Mouse (Mus musculus) stomach, embryonic 16.5 days (tissue): ENCODE results near the gene 4930590J08Rik. TPM values are rescaled to one million over a fixed set of nuclear protein-coding genes. Genes with fewer than 3 reads are reported as not detected.
"Not testable (repeated sequence)": the region's sequence is repeated elsewhere in the genome, so short reads cannot be mapped to it uniquely, and the experiment has no call there.

Experiments
- ATAC-seq: fragments of 200-750 bp; cut with Nextera tagmentation; 2 replicates; pipeline ENCODE4 v1.8.0; 2017; ENCODE audit warnings: moderate number of reproducible peaks, moderate TSS enrichment; ENCODE audit not compliant: insufficient read depth, low FRiP score
- H3K27ac ChIP-seq: fragments of 300-500 bp; sonication (generic); 2 replicates; pipeline ENCODE4 v1.5.1; 2014; ENCODE audit warnings: low read length
- H3K27me3 ChIP-seq: fragments of 300-500 bp; sonication (generic); 2 replicates; pipeline ENCODE4 v1.6.1; 2014; ENCODE audit warnings: low read length, control low read depth, mixed read lengths; ENCODE audit not compliant: control insufficient read depth, insufficient read depth
- H3K36me3 ChIP-seq: fragments of 300-500 bp; sonication (generic); 2 replicates; pipeline ENCODE4 v1.6.1; 2014; ENCODE audit warnings: low read length; ENCODE audit not compliant: control insufficient read depth, insufficient read depth
- H3K4me1 ChIP-seq: fragments of 300-500 bp; sonication (generic); 2 replicates; pipeline ENCODE4 v1.6.1; 2014; ENCODE audit warnings: low read length, control low read depth, mixed read lengths; ENCODE audit not compliant: control insufficient read depth, insufficient read depth
- H3K4me2 ChIP-seq: fragments of 300-500 bp; sonication (generic); 2 replicates; pipeline ENCODE4 v1.6.1; 2014; ENCODE audit warnings: low read depth, low read length, mixed read lengths
- H3K4me3 ChIP-seq: fragments of 300-500 bp; sonication (generic); replicated peaks from 2 replicates; pipeline ENCODE4 v1.5.1; 2014; ENCODE audit warnings: mild to moderate bottlenecking, low read length
- H3K9ac ChIP-seq: fragments of 300-500 bp; sonication (generic); 2 replicates; pipeline ENCODE4 v1.6.1; 2014; ENCODE audit warnings: low read length
- H3K9me3 ChIP-seq: fragments of 300-500 bp; sonication (generic); replicated peaks from 2 replicates; pipeline ENCODE4 v1.6.1; 2016; ENCODE audit warnings: low read length, control low read depth; ENCODE audit not compliant: control insufficient read depth
- WGBS: fragments of 180-500 bp; shearing (Covaris S2); extraction: QIAGEN DNeasy Blood & Tissue Kit; methylation state at CpG from one replicate; pipeline ENCODE4 v1.1.7; 2014; 5-methylcytosine and 5-hydroxymethylcytosine counted together
- polyA plus RNA-seq: library from polyadenylated mRNA; unstranded; fragments of >200 nt; fragmentation: Nextera tagmentation; extraction: Ambion mirVana; gene quantifications from 2 replicates; pipeline ENCODE4 v1.2.1, GENCODE M21; 2015

Gene 4930590J08Rik
- polyA plus RNA-seq, result 0.19 and 0.24 TPM in 2 replicates

DNA sequence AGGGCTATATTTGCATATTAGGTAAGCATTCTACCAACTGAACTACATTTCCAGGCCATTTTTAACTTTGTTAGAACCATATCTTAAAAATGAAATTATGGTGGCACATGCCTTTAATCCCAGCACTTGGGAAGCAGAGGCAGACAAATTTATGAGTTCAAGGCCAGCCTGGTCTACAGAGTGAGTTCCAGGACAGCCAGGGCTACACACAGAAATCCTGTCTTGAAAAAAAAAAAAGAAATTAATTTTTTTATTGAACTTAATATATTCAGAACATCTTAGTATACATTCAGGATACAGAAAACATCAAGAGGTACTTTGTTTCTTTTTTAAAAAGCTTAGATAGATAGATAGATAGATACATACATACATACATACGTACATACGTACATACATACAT, at the start of gene 4930590J08Rik:
4930590J08Rik (plus strand) TSS at position 301 of the 400 bp plus-strand sequence.
- H3K9ac ChIP-seq, H3K4me1 ChIP-seq, H3K4me3 ChIP-seq, H3K27me3 ChIP-seq, H3K9me3 ChIP-seq, ATAC-seq, H3K27ac ChIP-seq, H3K4me2 ChIP-seq: not testable (repeated sequence)
- WGBS, result 98% methylated on average over 2 of the region's 2 CpGs
- H3K36me3 ChIP-seq, result peaks cover 15% of the 10 kb centered on the region; the same call in 1 of the 2 replicates

DNA sequence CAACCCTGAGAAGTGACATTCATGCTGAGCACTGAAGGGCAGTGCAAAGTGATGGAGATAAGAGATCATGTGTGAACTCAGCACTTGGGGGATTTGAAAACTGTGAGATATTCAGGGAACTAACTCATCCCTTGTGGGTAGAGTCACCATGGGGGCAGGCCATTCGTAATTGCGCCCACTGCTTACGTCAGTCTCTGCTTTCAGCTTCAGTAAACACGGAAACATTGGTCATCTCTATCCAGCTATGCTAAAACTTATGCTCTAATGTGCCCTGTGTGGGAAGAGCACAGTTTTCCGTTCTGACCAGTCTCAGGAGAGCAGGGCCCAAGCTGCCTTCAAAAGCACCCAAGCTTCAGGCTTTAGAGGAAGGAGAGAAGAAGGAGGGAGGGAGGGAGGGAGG, 44.3 kb upstream of the 4930590J08Rik start:
- Histone ChIP-seq H3K4me2 (no peak overlapping the region), H3K27me3 (no peaks in the 10 kb centered on the region), H3K4me1 (no peaks in the 10 kb centered on the region), H3K9me3 (no peaks in the 10 kb centered on the region), H3K27ac (no peak overlapping the region), H3K36me3 (no peaks in the 10 kb centered on the region), H3K9ac (no peak overlapping the region), H3K4me3 (no peak overlapping the region)
- WGBS, result 61% methylated on average over 5 of the region's 5 CpGs
- ATAC-seq, result no peak

DNA sequence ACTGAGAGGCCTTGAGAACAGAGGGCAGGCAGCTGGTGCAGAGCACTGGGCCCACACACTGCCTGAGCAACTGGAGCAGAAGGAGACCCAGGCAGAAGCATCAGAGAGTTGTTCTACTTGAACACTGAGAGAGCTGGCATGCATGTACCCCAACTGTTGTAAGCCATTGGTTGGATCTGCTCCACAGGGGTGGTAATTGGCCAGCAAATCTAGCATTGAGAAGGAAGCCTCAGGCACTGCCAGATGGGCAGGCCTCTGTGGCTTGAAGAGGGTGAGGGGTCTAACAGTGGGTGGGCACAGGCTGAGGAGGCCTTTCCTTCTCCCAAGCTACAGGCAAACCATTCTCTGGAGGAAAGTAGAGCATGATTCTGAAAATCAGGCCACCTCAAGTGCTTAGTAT, 39.8 kb upstream of the 4930590J08Rik start:
- Histone ChIP-seq H3K9ac (no peak overlapping the region), H3K4me2 (no peak overlapping the region), H3K9me3 (no peaks in the 10 kb centered on the region), H3K27ac (no peak overlapping the region), H3K4me3 (no peak overlapping the region), H3K4me1 (no peaks in the 10 kb centered on the region), H3K27me3 (no peaks in the 10 kb centered on the region), H3K36me3 (no peaks in the 10 kb centered on the region)
- no peak for ATAC-seq

DNA sequence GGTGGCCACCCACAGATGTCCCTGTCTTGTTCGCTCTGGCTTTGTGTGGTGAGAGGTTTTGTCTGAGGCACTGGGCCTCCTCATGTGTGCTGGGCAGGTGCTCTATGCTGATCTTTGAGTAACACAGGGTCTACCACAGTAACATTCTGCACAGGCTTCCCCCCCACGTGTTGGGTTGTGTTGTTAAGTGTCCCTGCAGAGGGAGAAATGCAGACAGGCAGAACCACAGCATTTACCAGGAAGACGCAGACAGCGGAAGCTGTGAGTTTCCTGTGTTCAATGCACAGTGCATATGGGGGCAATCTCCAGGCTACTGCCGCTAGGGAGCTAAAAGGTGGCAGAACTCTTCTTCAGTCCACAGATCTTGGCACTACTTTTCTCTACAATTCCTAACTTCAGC, 38.0 kb upstream of the 4930590J08Rik start:
- Histone ChIP-seq H3K4me2 (no peak overlapping the region), H3K4me3 (no peak overlapping the region), H3K27ac (no peak overlapping the region), H3K36me3 (no peaks in the 10 kb centered on the region), H3K4me1 (no peaks in the 10 kb centered on the region), H3K27me3 (no peaks in the 10 kb centered on the region), H3K9me3 (no peaks in the 10 kb centered on the region), H3K9ac (no peak overlapping the region)
- no peak for ATAC-seq
- WGBS, result 72% methylated on average over 5 of the region's 5 CpGs

DNA sequence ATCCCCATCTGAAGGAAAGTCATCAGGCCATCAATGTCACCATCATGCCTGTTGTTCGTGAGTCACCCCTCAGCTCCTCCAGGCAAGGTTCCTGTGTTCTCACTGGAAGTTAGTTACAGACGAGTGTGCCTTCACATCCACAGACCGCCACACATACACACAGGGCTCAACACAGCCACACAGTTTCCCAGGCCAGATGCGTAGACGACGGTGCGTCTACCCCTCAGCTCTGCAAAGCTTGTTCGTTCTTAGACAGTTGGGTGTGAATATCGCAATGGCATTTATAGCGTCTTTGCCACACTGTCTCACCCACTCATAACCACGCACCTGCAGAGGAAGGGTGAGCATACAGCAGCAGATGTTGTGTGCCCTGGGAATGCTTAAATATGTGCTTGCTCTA, 37.0 kb upstream of the 4930590J08Rik start:
- 83% methylated on average over 11 of the region's 11 CpGs for WGBS
- Histone ChIP-seq H3K4me1 (no peaks in the 10 kb centered on the region), H3K4me2 (no peak overlapping the region), H3K27ac (no peak overlapping the region), H3K27me3 (no peaks in the 10 kb centered on the region), H3K9me3 (no peaks in the 10 kb centered on the region), H3K36me3 (no peaks in the 10 kb centered on the region), H3K4me3 (no peak overlapping the region), H3K9ac (no peak overlapping the region)
- no peak for ATAC-seq

DNA sequence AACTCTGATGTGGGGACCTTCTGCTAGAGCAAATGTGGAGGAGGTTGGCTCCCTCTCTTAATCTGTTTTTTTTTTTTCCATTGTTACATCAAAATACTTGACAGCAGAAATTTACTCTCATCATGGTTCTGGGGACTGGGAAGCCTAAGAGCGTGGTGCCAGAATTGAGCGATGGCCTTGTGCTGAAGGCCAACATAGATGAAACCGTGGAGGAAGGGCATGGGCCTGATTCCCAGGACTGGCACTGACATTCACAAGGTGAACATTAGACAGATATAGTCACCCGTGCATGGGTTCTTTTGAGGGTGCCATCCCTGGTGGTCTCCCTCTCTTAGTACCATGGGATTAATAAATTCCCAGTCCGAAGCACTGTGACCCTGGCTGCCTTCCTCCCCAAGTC, 34.5 kb upstream of the 4930590J08Rik start:
- Histone ChIP-seq H3K9ac (no peak overlapping the region), H3K4me1 (no peaks in the 10 kb centered on the region), H3K9me3 (no peaks in the 10 kb centered on the region), H3K27ac (no peak overlapping the region), H3K4me3 (no peak overlapping the region), H3K4me2 (no peak overlapping the region), H3K27me3 (no peaks in the 10 kb centered on the region), H3K36me3 (no peaks in the 10 kb centered on the region)
- ATAC-seq, result no peak
- 85% methylated on average over 5 of the region's 5 CpGs for WGBS

DNA sequence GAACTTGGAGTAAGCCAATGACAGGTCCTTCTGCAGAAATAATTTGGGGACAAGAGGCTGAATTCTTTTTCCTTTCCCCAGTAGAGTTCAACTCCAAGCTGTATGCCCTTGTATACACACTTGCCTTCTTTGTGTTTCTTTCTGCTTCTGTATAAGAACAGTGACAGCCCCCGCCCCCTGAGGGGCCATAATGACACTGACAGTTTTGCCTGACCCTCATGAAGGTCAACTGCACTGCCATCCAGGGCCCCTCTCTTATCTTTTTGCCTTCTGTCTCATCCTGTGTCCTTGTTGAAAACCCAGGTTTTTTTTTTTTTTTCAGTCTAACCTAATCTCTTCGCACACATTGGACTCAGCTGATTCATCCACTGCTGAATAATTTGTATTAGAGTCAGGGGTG, 29.8 kb upstream of the 4930590J08Rik start:
- no peak for ATAC-seq
- 36% methylated on average over 2 of the region's 2 CpGs for WGBS
- Histone ChIP-seq H3K27me3 (0 out of 2 replicates have a peak, but pooled peaks cover 2% of the 10 kb centered on the region), H3K4me1 (no peaks in the 10 kb centered on the region), H3K9me3 (no peaks in the 10 kb centered on the region), H3K36me3 (no peaks in the 10 kb centered on the region), H3K9ac (no peak overlapping the region), H3K27ac (no peak overlapping the region), H3K4me2 (no peak overlapping the region), H3K4me3 (no peak overlapping the region)

DNA sequence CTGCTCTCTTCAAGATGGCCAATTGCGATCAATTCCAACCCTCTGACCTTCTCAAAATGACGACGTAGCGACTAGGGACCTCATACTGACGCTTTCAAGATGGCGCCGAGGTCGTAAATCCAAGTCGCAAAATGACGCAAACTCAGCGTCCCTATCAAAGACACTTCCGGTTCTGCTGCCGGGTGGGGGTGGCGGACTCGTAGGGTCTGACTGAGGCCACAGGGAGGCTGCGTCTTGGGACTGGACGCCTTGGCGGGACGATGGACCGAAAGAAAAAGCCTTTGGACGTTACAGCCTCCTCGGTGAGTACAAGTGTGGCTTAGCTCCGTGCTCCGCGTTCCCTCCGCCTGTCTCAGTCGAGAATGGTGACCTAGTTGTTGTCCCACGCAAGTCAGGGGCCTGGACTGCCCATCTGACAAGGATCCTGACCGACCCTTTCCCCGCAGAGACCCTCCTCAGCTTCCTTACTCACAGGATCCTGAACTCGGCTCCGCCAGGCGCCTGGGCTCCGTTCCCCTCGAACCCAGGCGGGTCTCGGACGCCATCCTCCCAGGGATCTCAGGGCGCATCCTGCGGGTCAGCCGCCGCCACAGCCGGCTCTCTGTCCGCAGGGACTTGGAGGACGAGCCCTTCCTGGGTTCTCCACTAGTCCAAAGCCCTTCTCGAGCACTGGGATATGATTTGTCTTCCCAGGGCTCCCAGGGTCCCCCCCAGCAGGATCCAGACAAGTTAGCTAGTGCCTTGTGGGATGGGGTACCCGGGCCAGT, 24.5 kb upstream of the 4930590J08Rik start, which contains the start of gene Ccdc174:
Ccdc174 (plus strand) TSS at position 169 of the 767 bp plus-strand sequence.
- peaks cover 5% of the 10 kb centered on the region for H3K4me1 ChIP-seq
- peak within 1 kb of the TSS; percentile 34; the same call in 1 of the 2 replicates for H3K27ac ChIP-seq
- under 1% methylated on average over 47 of the region's 47 CpGs for WGBS

DNA sequence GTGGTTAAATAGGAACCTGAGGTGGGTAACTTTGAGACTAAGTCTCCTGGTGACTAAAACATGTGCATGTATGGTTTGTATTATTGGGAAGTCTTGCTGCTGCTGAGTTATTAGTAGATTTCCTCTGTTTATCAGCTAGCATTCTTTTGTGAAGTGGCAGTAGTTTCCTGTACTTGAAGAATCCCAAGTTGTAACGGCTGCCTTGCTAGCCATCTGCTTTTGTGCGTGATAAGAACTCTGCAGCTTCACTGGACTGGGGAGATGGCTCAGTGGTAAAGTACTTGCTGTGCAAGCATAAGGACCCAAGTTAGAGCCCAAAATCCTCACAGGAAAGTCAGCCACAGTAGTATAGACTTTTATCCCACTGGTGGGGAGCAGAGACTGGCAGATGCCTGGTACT, 18.8 kb upstream of the 4930590J08Rik start:
- Histone ChIP-seq H3K36me3 (peaks cover 20% of the 10 kb centered on the region), H3K27ac (no peak overlapping the region), H3K4me3 (no peak overlapping the region), H3K9ac (no peak overlapping the region), H3K27me3 (no peaks in the 10 kb centered on the region), H3K4me2 (no peak overlapping the region), H3K4me1 (peaks cover 2% of the 10 kb centered on the region), H3K9me3 (no peaks in the 10 kb centered on the region)
- ATAC-seq, result no peak
- 74% methylated on average over 2 of the region's 2 CpGs for WGBS

More for the DNA sequence above, 24.5 kb upstream of the 4930590J08Rik start, which contains the start of gene Ccdc174:
- peak; percentile 94 for ATAC-seq
- peak within 1 kb of the TSS; percentile 98 for H3K4me3 ChIP-seq
- peak within 1 kb of the TSS; percentile 96 for H3K9ac ChIP-seq
- H3K9me3 ChIP-seq, result no peaks in the 10 kb centered on the region
- H3K36me3 ChIP-seq, result 0 out of 2 replicates have a peak, but pooled peaks cover 3% of the 10 kb centered on the region
- H3K4me2 ChIP-seq, result peak within 1 kb of the TSS; percentile 82
- 0 out of 2 replicates have a peak, but pooled peaks cover 2% of the 10 kb centered on the region for H3K27me3 ChIP-seq
